ENCODE assay signal across 17 mouse cellular contexts in the genomic region with DNA sequence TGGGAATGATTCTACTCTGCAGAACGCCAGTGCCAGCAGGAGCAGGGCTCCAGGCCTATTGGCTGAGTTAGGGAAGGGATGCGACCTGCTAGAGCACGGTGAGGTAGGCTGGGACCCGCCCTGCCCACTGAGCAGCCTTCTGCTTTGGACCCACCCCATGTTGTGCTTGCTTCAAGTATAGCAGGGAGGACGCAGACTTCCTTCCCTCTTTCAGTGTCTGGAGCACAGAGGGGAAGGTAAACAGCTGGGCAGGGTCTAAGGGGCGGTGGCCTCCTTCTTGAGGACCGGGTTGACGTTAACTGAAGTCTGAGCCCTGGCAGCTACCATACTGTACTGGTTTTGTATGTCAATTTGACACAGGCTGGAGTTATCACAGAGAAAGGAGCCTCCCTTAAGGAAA.
DNase-seq lines count a peak whose midpoint lies in the region; ATAC-seq and TF ChIP-seq lines count a peak whose summit lies in the region.
"Had no signal": no experiment of that assay in that cellular context is flagged by ENCODE, and none has a peak within 500 bp of the region (broad histone marks: within the 10 kb centered on the region; RNA-seq: fewer than 3 reads in every experiment).

No protein-coding gene starts in this region.

- no peaks in the 10 kb centered on the region for H3K36me3 ChIP-seq in lung, embryonic 14.5 days (ENCODE audit: insufficient read depth)
- no peaks in the 10 kb centered on the region for H3K36me3 ChIP-seq in embryonic facial prominence, embryonic 10.5 days (replicated peaks)
- H3K36me3 ChIP-seq: heart, embryonic 15.5 days had no signal

- no peak for TF ChIP-seq CTCF in lung, embryonic 14.5 days (IDR thresholded peaks at IDR 0.05; ENCODE audit: low read depth)

- H3K9me3 ChIP-seq in lung, embryonic 14.5 days (ENCODE audit: low read depth, low read length): no peaks in the 10 kb centered on the region
- no peaks in the 10 kb centered on the region for H3K9me3 ChIP-seq in embryonic facial prominence, embryonic 10.5 days
- H3K9me3 ChIP-seq: forebrain, embryonic 13.5 days; heart, embryonic 15.5 days had no signal

- no peaks in the 10 kb centered on the region for H3K27me3 ChIP-seq in lung, embryonic 14.5 days (ENCODE audit: insufficient read depth, low read length)
- H3K27me3 ChIP-seq in embryonic facial prominence, embryonic 10.5 days (replicated peaks; ENCODE audit: low read depth, poor library complexity, severe bottlenecking): peaks cover 51% of the 10 kb centered on the region

- no peak overlapping the region for H3K9ac ChIP-seq in lung, embryonic 14.5 days
- H3K9ac ChIP-seq: forebrain, embryonic 13.5 days; forebrain, postnatal 0 days; heart, embryonic 15.5 days had no signal

- H3K27ac ChIP-seq in lung, embryonic 14.5 days (ENCODE audit: low read depth): no peak overlapping the region
- peak overlapping the region; percentile 40; the same call in 1 of the 2 replicates for H3K27ac ChIP-seq in embryonic facial prominence, embryonic 10.5 days (replicated peaks)
- H3K27ac ChIP-seq: forebrain, embryonic 13.5 days; heart, adult 2 months; heart, embryonic 15.5 days had no signal

- ATAC-seq in lung, embryonic 14.5 days (ENCODE audit: insufficient read depth): 0 out of 2 replicates have a peak, but pooled peaks have one; percentile 24
- ATAC-seq: forebrain, embryonic 13.5 days; forebrain, postnatal 0 days had no signal

- 40% methylated on average over 8 of the region's 8 CpGs for WGBS in lung, embryonic 14.5 days
- WGBS in embryonic facial prominence, embryonic 10.5 days: 20% methylated on average over 8 of the region's 8 CpGs

- no peaks in the 10 kb centered on the region for H3K4me1 ChIP-seq in lung, embryonic 14.5 days (ENCODE audit: insufficient read depth)
- peaks cover 36% of the 10 kb centered on the region for H3K4me1 ChIP-seq in embryonic facial prominence, embryonic 10.5 days
- H3K4me1 ChIP-seq: heart, embryonic 15.5 days had no signal

- H3K4me3 ChIP-seq in lung, embryonic 14.5 days (ENCODE audit: low read depth, low read length): no peak overlapping the region
- no peak overlapping the region for H3K4me3 ChIP-seq in embryonic facial prominence, embryonic 10.5 days
- H3K4me3 ChIP-seq: forebrain, embryonic 13.5 days; heart, adult 2 months; heart, embryonic 15.5 days had no signal

- DNase-seq in lung, embryonic 14.5 days: no peak
- no peak for DNase-seq in lung, adult 18-20 months
- peak; percentile 11 to 47 for DNase-seq in lung, postnatal 4 days
- DNase-seq in lung, postnatal 25 days (ENCODE audit: low spot score): no peak
- no peak for DNase-seq in embryonic facial prominence, embryonic 10.5 days (ENCODE audit: low spot score)
- DNase-seq in left cerebral cortex, adult 11 months (ENCODE audit: low spot score): no peak
- DNase-seq: adrenal gland, postnatal 10 days; cerebellum, adult 11 months; cerebellum, adult 8-10 months; cerebellum, postnatal 25 days; forebrain, postnatal 0 days; gastrocnemius, postnatal 14 days; heart, adult 2 months; heart, postnatal 14 days had no signal

- H3K4me2 ChIP-seq in lung, embryonic 14.5 days: no peak overlapping the region
- H3K4me2 ChIP-seq: forebrain, embryonic 13.5 days; heart, embryonic 11.5 days; heart, embryonic 15.5 days had no signal

Comparison
In these comparisons a context has a peak if more than half of its experiments do, and no peak if none do; other contexts are left out.
1. DNase-seq: peak in lung, postnatal 4 days (2 of 2); none in lung, embryonic 14.5 days (single experiment), lung, adult 18-20 months (0 of 2), lung, postnatal 25 days (single experiment), embryonic facial prominence, embryonic 10.5 days (single experiment) and left cerebral cortex, adult 11 months (single experiment).